Mouse (Mus musculus) ES-CJ7 (cell line): ENCODE results near the gene Psd4.
A peak's percentile ranks its signal among the peaks of the same experiment; 100 is the strongest.

Experiments used
- DNase-seq: peaks from one replicate; pipeline ENCODE4 v3.0.0; 2011; ENCODE audit warnings: low read depth, low spot score

The Psd4 gene

DNA sequence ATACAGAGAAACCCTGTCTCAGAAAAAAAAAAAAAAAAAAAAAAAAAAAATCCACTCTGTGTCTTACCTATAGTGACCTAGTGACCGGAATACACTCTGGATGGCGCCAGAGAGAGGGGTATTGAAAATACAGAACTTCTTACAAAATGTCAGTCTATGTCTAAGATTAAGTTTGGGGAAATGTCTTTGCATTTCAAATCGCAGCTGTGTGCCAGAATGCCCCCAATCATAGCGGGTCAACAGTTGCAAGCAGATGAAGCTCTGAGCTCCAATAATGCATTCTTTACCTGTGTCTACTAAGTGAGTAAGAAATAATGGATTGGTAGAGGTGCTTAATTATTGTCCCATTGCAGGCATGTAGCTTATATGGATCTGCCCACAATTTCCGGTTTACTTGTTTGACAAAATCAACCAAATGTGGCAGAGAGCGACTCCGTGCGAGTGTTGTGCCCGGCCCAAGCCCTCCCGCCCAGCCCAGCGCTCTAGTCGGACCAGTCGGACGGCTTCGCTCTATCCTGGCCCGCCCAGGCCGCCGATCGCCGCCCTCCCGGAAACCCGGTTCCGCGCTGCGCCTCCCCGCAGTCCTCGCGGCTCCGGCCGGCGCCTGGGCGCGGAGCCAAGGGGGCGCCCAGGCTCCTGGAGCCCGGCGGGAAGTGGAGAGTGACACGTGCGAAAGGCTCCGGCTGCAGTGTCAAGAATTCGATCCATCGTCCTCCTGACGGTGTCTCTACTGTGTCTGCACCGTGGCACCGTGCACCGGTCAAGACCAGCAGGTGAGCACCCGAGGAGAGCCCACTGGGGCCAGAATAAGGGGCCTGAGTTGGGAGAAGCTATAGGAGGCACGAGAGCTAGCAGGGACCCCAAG is at the start of gene Psd4:
Gene Psd4, plus strand, starts transcription at position 551 of the 865 bp plus-strand sequence.
- peak; percentile 25 for DNase-seq

DNA sequence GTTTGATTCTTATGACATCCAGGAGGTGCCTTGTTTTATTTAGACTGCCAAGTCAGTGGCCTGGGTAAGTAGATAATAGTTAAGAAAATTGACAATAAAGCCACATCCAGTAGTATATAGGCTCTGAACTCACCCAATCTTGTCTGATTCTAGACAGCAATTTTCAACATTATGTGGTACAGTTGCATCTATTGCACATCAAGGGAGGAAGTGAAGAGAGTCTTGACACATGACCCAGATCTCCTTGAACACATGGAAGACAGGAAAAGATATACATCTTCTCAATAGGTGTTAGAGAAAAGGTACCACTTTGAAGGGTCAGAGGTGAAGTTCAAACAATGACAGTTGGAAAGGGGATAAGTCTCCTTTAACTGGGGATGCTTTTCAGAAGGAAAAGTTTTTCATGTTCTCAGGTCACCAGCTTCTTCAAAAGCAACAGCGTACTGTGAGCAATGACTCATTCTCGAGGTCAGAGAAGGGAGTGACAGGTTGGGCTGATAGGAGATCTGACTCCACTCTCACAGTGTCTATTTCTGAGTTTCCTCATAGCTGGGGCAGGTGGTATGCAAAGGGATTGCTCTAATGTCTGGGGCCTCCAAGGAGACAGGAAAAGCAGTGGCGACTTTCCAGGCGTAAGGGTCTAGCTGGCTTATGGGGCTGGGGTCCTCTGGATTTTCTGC is 49.3 kb upstream of the Psd4 start:
- DNase-seq = no peak

DNA sequence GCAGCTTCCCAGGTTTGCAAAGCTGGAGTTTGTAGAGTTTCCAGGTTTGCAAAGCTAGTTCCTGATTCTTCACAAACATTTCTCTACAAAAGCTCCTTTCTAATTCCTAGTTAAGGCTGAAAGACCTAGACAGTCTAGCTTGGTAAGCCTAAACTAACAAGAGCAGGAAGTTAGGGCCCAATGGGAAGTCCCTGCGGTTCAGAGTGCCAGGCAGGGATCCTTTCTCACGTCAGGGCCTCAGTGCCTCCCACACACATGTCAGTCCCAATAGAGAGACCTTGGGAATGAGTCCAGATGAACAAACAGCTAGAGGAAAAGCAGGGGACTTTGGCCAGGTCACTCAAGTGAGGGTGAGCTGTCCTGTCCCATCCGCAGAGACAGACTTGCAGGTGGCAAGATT is 32.0 kb upstream of the Psd4 start:
- DNase-seq = no peak

DNA sequence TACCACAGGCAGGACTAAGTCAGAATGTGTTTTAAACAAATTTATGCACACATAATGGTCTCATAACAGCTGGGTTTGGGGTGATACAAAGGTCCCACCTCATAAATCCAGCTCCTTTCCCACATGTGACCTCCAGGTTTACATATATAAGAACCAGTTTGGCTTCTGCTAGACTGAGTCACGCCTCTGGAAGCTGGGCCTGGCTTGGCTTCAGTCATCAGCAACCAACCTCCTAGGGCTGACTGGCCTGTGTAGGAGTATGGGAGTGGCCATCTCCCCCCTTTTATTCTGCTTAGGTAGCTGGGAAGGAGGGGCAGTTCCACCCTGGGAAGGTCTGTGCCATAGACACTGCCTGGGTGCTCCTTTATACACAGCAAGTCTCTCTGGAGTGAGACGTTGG is 30.8 kb upstream of the Psd4 start, which contains the start of gene Il1rn:
Gene Il1rn, plus strand, starts transcription at position 309 of the 400 bp plus-strand sequence.
- DNase-seq = no peak

DNA sequence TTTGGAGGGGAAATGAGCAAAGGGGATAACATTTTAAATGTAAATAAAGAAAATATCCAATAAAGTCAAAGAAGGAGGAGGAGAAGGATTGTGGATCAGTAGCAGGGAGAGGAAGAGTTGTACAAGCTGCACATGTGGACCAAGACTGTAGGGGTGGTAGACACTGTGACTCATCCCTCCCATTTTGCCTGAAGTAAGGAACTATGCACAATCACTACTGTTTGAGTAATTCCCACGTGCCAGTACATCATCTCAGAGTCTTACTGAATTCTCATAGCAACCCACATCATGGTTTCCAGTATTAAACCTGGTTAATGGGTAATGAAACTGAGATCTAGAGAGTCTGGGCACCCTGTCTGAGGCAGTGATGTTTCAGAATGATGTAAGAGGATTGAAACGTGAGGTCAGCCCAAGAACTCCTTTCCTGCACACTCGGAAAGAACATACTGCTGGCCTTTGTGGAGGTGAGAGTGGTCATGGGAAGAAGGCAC is 25.9 kb upstream of the Psd4 start:
- DNase-seq = no peak

DNA sequence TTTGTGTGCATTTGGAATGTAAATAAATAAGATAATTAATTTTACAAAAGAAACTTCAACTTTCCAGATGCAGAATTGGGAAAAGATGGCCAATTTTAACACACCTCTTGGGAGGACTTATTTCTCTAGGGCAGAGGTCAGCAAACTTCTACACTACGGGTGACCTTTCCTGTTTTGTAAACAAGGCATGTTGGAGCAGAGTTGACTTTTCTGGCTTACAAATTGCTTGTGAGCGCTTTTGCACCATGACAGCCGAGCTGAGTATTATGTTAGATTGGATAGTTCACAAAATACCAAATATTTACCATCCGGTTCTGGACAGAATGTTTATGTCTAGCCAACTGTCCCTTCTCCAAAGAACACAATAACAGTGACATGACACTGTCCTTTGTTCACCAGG is 22.8 kb upstream of the Psd4 start:
- DNase-seq = no peak

DNA sequence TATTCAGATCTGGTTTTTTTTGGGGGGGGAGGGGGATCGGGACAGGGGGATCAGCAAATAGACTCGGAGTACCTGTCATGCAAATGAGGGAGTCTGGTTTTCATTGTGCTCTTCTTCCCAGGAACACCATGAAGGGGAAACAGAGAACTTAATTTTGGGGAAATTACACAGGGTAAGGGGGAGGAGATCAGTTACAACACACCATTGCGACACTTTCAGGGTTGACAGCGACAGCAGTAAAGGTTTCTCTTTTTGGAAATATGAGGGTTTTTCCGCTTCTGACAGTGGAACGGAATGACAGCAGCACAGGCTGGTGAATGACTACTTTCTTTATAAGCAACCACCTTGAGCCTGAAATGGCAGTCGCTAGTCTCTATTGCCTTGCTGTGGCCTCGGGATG is 22.3 kb upstream of the Psd4 start:
- no peak for DNase-seq

DNA sequence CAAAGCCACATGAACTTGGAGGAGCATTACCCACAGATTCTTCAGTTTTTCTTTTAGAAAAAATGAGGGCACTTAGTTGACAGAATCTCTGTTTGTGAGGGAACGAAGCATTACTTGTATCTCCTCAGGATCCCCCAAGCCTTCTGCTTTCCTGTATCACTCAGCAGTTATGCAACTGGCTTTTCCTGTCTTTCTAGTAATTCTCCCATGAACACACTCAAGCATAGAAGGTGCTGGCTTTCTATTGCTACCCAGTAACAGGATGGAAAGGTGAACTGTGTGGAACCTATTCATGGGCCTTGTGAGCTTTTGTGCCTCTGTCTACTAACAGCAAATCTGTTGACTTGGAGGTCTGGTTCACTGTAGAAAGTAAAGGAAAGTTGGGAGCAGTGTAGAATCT is 19.5 kb upstream of the Psd4 start:
- no peak for DNase-seq

DNA sequence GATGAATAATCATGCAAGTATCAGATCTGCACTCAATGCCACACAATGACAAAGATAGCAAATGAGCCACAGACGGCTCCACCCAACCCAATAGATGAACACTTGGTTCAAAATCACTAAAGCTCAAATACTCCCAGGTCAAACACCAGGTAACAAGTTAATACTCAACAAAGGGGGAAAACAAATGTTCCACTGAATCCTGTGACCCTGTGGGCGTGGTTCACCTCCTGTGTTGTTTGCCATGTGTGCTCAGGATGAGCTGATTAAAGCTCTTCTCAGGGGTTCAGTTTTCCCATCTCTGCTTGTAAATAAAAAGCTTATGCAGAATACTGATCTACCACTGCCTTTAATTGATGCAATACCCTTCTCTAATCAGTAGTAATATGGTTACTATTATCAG is 16.2 kb upstream of the Psd4 start:
- no peak for DNase-seq

DNA sequence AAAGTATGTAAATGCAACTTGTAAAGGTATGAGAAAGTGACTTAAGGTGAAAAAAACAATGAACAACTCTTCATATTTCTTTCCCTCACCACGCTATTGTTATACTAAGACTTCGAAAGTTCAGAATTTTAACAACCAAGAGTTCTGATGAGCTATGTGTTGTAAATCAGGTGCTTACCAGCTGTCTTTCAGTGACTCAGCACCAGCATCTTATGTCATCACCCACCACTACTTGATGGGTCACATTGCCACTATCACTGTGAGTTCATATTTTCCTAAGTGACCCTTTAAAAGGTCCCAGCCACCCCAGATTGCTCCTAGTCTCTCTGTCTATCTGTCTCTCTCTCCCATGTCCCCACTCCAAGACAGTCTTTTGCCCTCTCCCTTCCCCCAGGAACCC is 14.3 kb upstream of the Psd4 start:
- no peak for DNase-seq

DNA sequence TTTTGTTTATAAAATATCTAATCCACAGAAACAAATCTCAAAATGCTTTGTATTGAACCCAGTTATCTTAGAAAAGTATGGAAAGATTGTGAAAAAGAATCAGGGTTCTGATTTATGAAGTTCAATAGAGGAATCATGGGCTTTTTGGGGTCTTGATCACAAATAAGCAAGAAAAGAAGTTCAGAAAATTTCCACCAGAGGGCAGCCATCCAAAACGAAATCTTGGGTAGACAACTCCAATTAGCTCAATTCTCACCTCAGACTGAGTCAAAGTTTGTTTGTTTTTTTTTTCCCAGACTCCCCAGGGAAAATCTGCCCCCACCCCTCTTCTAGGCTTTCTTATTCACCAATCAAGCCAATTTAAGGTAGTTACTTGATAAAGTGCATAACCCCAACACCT is 9.7 kb upstream of the Psd4 start:
- no peak for DNase-seq

DNA sequence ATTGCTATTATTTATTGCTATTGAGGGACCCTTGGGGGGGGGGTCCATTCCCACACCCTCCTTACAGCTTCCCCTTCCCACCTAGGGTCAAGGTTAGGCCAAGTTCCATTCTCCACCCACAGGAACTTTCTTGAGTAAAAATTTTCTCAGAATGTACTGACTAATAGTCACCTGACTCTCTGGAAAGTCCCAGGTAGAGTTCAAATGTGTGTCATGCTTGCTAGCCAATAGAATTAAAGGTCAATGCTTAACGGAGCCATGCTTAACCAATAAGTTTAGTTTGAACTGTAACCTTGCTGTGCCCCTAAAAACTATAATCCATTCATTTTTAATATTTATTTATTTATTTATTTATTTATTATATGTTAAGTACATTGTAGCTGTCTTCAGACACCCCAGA is 8.0 kb upstream of the Psd4 start:
- no peak for DNase-seq

DNA sequence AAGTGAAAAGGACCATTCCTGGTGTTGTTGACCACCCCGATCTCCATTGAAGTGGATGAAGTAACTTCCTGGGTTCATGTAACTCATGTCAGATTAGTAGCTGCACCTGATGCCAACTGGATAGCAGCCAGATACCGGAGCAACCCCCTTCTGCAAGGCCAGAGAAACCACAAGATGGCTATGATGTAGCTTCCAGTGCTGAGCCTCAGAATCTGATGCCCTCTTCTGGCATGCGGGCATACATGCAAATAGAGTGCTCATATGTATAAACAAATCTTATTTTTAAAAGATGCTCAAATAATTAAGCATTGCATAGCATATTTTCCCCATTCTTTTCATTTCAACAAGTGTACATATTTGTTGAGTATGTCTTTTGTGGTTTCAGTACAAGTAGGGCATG is 3.6 kb upstream of the Psd4 start:
- no peak for DNase-seq

DNA sequence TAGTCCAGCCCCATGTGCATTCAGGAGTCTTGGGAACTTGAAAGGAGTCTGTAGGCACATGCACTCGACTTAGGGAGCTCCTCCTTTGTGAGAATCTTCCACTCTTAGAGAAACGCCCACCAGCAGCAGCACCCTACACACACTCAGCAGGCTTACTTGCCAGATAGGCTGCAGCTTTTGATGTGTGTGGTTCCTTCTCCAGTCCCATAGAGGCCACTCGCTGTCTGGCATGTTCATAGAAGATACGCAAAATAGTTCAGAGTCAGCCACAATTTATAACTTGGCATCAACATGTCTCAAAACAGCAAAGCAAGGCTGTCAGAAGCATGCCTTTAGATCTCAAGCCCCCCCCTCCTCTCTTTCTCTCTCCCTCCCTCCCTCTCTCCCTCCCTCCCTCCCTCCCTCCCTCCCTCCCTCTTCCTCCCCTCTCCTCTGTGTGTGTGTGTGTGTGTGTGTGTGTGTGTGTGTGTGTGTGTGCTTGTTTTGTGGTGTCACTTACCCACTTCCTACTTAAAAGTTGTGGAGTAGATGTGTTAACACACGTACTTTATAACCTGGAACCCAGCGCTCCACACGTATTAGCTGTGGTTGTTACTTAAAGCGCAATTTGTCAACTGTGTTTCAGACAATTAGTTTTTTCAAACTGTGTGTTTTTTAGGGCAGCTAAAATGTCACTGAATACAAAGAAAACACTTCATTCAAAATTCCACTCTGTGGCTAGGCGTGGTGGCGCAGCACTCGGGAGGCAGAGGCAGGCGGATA is 985 bp upstream of the Psd4 start:
- DNase-seq = no peak

DNA sequence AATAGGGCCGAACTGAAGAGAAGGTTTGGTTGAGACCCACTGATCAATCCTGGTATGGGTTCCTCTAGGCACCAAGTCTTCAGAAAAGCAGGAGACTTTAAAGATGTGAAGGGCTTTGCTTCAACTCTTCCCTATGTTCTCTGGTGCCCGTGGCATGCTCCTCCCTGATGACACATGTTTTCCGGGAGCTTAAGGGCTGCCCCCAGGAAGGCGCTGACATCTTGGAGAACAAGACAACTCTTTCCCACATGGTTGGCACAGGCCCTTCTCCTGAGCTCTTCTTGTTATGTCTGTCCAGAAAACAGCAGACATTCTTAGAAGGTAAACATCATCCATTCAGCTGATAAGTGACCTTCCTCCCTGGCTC is 498 bp downstream of the Psd4 start:
- DNase-seq = no peak

DNA sequence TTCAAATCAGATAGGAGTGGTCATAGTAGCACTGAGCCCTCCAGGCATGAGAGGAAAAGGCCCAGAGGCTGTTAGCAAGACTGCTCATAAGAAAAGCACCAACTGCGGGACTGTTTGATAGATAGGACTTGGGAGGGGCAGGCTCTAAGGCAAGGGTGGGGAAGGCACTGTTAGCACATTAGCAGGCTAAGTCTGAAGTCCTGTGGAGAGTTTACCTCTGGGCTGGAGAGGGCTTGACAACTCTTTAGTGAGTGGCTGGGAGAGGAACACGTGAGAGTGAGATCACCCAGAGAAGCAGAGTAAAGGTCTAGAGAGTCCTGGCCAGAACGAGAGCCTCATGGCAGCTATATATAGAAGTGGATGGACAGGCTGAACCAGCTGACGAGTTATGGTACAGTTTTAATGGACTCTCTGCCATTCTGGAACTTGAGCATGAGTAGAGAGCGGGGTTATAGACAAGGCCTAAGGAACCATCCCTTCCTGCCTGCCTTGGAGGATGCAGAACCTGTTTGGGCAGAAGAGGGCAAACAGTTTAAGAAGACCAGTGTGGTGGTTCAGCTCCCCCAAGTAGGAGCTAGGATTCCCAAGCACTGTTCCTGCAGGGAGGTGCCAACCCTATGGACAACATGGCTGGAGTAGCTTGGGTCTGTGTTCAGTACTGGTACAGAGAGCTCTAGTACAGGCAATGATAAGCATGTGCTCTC is 11.5 kb downstream of the Psd4 start:
- DNase-seq = no peak

DNA sequence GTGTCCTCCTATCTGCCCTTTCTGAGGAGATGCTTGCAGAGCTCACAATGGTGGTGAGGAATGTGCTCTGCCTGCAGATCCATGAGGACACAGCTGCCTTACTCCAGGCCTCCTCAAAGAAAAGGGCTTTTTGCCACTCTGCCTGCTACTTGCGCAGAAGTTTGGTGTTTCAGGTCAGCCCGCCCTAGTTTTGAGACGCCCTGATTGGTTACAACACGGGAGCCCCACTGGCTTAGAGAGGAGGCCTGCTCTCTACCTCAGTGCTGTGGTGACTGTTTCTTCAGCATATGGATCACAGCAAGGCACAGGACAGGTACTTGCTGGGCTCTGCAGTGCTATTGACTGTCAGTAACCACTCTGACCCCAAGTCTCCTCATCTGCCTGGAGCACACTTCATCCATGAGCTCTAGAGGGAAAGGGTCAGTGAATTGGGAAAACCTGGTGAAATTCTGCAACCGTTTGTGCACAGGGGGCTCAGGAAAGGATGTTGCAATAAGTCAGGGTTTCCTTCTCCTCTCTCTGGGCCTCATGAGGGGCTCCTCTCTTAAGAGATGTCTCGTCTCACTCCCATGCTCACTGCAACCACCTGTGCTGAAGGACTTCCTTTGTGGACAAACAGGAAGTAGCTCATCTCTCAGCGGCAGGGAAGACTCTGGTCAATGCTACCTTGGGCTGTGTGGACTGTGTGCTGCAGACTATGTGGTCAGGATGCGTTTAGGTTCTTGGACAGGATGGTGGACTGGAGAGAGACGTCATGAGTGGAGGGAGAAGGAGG is 15.3 kb downstream of the Psd4 start:
- no peak for DNase-seq

DNA sequence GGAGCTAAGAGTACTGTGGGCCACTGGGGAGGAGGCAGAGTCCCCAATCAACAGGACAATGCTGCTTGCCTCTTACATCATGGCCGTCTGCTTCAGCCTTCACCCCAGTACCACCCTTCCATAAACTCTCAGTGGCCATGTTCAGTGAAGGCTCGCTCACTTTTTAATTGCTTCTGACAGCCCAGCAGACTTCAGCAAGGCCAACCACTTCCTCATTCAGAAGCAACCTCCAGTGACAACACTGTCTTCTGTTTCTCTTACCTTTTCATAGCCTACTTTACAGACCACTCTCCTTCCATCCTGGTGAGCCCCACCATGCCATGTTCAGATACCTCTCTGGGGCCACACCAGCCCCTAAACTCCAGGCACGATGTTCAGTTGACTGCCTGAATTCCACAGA is 16.3 kb downstream of the Psd4 start:
- DNase-seq = no peak

DNA sequence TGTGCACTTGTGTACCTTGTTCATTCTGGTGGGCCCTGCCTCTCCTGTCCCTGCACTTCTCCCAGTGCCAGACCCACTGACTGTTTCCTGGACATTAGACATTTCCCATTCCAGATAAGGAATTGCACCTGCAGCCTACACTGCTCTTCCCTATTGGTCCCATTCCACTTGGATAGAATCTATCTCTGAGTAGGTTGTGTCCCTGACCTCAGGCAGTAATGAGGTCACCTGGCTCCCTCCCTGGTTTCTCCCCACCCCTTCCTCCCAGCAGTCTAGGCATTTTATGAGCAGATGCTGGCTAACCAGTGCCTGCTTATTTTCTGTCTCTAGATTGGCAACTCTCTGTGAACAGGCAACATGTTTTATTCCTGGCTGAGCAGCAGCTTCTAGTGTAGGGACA is 17.0 kb downstream of the Psd4 start:
- DNase-seq = no peak

DNA sequence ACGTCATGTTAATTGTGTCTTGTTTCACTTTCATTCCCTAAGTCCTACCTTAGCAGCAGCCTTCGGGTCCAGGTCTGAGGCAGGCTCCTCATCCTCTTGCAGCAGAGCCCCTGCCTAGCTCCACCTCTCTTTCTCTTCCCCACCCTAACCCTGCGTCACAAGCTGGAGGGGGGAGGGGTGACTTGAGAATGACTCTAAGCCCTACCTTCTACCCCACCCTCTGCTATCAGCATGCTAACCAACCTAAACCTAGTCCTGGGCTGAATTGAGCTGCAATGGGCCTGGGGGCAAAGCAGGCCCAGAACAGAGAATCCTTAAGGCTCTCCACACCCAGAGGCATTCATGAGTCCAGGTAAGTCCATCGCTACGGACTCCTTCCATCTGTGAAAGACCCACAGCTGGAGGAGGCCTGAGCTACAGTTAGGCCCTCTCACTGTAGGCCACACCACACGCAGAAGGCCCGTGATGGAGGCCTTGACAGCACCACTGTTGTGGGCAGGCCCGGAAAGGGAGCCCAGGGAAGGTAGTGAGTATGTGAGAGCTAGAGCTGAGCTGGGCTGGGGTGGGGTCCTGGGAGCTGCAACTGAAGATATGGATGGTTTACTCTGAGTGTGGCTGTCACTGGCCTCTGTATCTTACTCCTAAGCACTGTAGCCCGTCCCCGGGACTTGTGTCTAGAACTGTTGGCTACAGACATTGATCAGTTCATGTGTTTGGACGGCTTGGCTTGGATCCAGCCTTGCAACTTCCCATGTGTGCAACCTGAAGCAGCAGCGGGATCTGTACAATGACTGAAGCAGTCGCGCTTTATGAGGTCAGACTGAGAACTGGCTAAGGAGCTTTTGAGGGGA is 18.0 kb downstream of the Psd4 start:
- peak; percentile 58 for DNase-seq
